Mouse (Mus musculus): ENCODE results near the gene Maml3.

GRCm38 (mm10) chr3:51915415-51915814 lies 189.5 kb downstream of the Maml3 start:
- TF ChIP-seq EP300 (IDR thresholded peaks at IDR 0.05; ENCODE audit: low read depth) (no peak), CTCF (IDR thresholded peaks at IDR 0.05; ENCODE audit: low read depth) (no peak)
